Mouse (Mus musculus) adrenal gland, adult 2 months (tissue): ENCODE measurements around the gene Trpt1. TPM values are rescaled to one million over a fixed set of nuclear protein-coding genes. Genes with fewer than 3 reads are reported as not detected.

Experiments used
- DNase-seq: peaks from one replicate; pipeline ENCODE4 v3.0.0; 2021
- polyA plus RNA-seq: library from polyadenylated mRNA; depleted of rRNA; stranded (reverse); fragments of >200 nt; gene quantifications from 2 replicates; pipeline ENCODE4 v1.2.3, GENCODE M21; 2012; rRNA removed
- total RNA-seq, 2 experiments: library from RNA; stranded (reverse); gene quantifications; 2 replicates each; pipeline ENCODE4 v1.2.3; 2021

The Trpt1 gene
- total and polyA plus RNA-seq, 3 experiments, result 11.5 to 20.3 (median 16.3) TPM

GRCm38 (mm10) chr19:7040637-7041130 is 44.8 kb downstream of the Trpt1 start:
- no peak for DNase-seq

GRCm38 (mm10) chr19:7041171-7041570 is 45.2 kb downstream of the Trpt1 start:
- DNase-seq, result no peak

- no peak for DNase-seq
Measured at GRCm38 (mm10) chr19:7044279-7044678, 48.3 kb downstream of the Trpt1 start.

GRCm38 (mm10) chr19:7044706-7045105 is 48.8 kb downstream of the Trpt1 start:
- no peak for DNase-seq

Other genes starting within 250 kb of the Trpt1 start
- 10 to 100 TPM; 18.1 to 32.3 TPM for gene Rps6ka4, start 155.5 kb upstream of the Trpt1 start, total RNA-seq
- gene Rps6ka4, start 155.5 kb upstream of the Trpt1 start, polyA plus RNA-seq, result 48.2 and 49.8 TPM in 2 replicates
- 1 to 10 TPM; 1.9 to 2.1 TPM for gene Ccdc88b, start 137.9 kb upstream of the Trpt1 start, total RNA-seq
- 3.2 and 4.3 TPM in 2 replicates for gene Ccdc88b, start 137.9 kb upstream of the Trpt1 start, polyA plus RNA-seq
- gene Trmt112, start 86.4 kb upstream of the Trpt1 start, total RNA-seq, result 100 to 1,000 TPM; 103 to 118 TPM
- gene Trmt112, start 86.4 kb upstream of the Trpt1 start, polyA plus RNA-seq, result 197 and 206 TPM in 2 replicates
- gene Prdx5, start 86.0 kb upstream of the Trpt1 start, total RNA-seq, result 100 to 1,000 TPM; 297 to 298 TPM
- gene Prdx5, start 86.0 kb upstream of the Trpt1 start, polyA plus RNA-seq, result 90.2 and 91.2 TPM in 2 replicates
- 10 to 100 TPM; 29.3 to 62.8 TPM for gene Esrra, start 74.3 kb upstream of the Trpt1 start, total RNA-seq
- gene Esrra, start 74.3 kb upstream of the Trpt1 start, polyA plus RNA-seq, result 67.6 and 87.7 TPM in 2 replicates
- under 1 TPM in 1 of 2 experiments, not detected in 1; 0.58 TPM for gene Catsperz, start 70.8 kb upstream of the Trpt1 start, total RNA-seq
- gene Catsperz, start 70.8 kb upstream of the Trpt1 start, polyA plus RNA-seq, result not detected in 2 replicates
- under 1 TPM in 1 of 2 experiments, not detected in 1; 0.31 TPM for gene Kcnk4, start 61.6 kb upstream of the Trpt1 start, total RNA-seq
- 0.06 TPM in 1 of 2 replicates, not detected in the other for gene Kcnk4, start 61.6 kb upstream of the Trpt1 start, polyA plus RNA-seq
- gene Bad, start 54.3 kb upstream of the Trpt1 start, total RNA-seq, result 10 to 100 TPM; 44.7 to 58.7 TPM
- gene Bad, start 54.3 kb upstream of the Trpt1 start, polyA plus RNA-seq, result 91.2 and 102 TPM in 2 replicates
- 10 to 100 TPM; 47.9 to 51.5 TPM for gene Gpr137, start 53.7 kb upstream of the Trpt1 start, total RNA-seq
- gene Gpr137, start 53.7 kb upstream of the Trpt1 start, polyA plus RNA-seq, result 202 and 223 TPM in 2 replicates
- 100 to 1,000 TPM; 123 to 288 TPM for gene Ppp1r14b, start 21.2 kb upstream of the Trpt1 start, total RNA-seq
- gene Ppp1r14b, start 21.2 kb upstream of the Trpt1 start, polyA plus RNA-seq, result 156 and 181 TPM in 2 replicates
- gene Plcb3, start 19.7 kb upstream of the Trpt1 start, total RNA-seq, result 10 to 100 TPM; 34.1 to 47.8 TPM
- gene Plcb3, start 19.7 kb upstream of the Trpt1 start, polyA plus RNA-seq, result 69.1 and 87.1 TPM in 2 replicates
- 100 to 1,000 TPM; 110 to 119 TPM for gene Fkbp2, start 15.6 kb upstream of the Trpt1 start, total RNA-seq
- 31.3 and 35.4 TPM in 2 replicates for gene Fkbp2, start 15.6 kb upstream of the Trpt1 start, polyA plus RNA-seq
- gene Vegfb, start 8.5 kb upstream of the Trpt1 start, total RNA-seq, result 100 to 1,000 TPM; 109 to 131 TPM
- gene Vegfb, start 8.5 kb upstream of the Trpt1 start, polyA plus RNA-seq, result 149 and 263 TPM in 2 replicates
- gene Dnajc4, start 3.6 kb upstream of the Trpt1 start, total RNA-seq, result 10 to 100 TPM; 42.6 to 50.7 TPM
- 43.0 and 47.5 TPM in 2 replicates for gene Dnajc4, start 3.6 kb upstream of the Trpt1 start, polyA plus RNA-seq
- 10 to 100 TPM; 28.3 to 40.7 TPM for gene Nudt22, start within 50 bp of the Trpt1 start, total RNA-seq
- gene Nudt22, start within 50 bp of the Trpt1 start, polyA plus RNA-seq, result 122 and 130 TPM in 2 replicates
- 1 to 10 TPM; 6.7 to 7.1 TPM for gene Fermt3, start 23.3 kb downstream of the Trpt1 start, total RNA-seq
- gene Fermt3, start 23.3 kb downstream of the Trpt1 start, polyA plus RNA-seq, result 10.4 and 10.8 TPM in 2 replicates
- 100 to 1,000 TPM; 175 to 323 TPM for gene Stip1, start 43.8 kb downstream of the Trpt1 start, total RNA-seq
- gene Stip1, start 43.8 kb downstream of the Trpt1 start, polyA plus RNA-seq, result 22.8 and 43.0 TPM in 2 replicates
- gene Macrod1, start 60.7 kb downstream of the Trpt1 start, total RNA-seq, result 10 to 100 TPM; 56.4 to 65.1 TPM
- gene Macrod1, start 60.7 kb downstream of the Trpt1 start, polyA plus RNA-seq, result 134 and 138 TPM in 2 replicates
- 1 to 10 TPM; 2.1 to 9.2 TPM for gene Flrt1, start 109.6 kb downstream of the Trpt1 start, total RNA-seq
- 0.79 and 2.9 TPM in 2 replicates for gene Flrt1, start 109.6 kb downstream of the Trpt1 start, polyA plus RNA-seq
- gene Otub1, start 210.2 kb downstream of the Trpt1 start, total RNA-seq, result 100 to 1,000 TPM; 130 to 138 TPM
- 139 and 141 TPM in 2 replicates for gene Otub1, start 210.2 kb downstream of the Trpt1 start, polyA plus RNA-seq
- 1,000 to 10,000 TPM; 1,087 to 1,191 TPM for gene Cox8a, start 221.5 kb downstream of the Trpt1 start, total RNA-seq
- 2,774 and 3,841 TPM in 2 replicates for gene Cox8a, start 221.5 kb downstream of the Trpt1 start, polyA plus RNA-seq
- gene Naa40, start 245.1 kb downstream of the Trpt1 start, total RNA-seq, result 10 to 100 TPM; 18.5 to 19.9 TPM
- 18.0 and 19.9 TPM in 2 replicates for gene Naa40, start 245.1 kb downstream of the Trpt1 start, polyA plus RNA-seq